Mouse (Mus musculus) kidney, postnatal 36 days (tissue): ENCODE measurements at regions not wholly inside any gene's neighbourhood (a gene's known extent, or its start where the extent isn't known, plus 50 kb on each side); places are given as distances from the start of the nearest gene placed in this dataset.
A peak's percentile ranks its signal among the peaks of the same experiment; 100 is the strongest.

Experiments used
- DNase-seq, 2 experiments: peaks; one replicate each; pipeline ENCODE4 v3.0.0; 2021 to 2022; ENCODE audit warnings: mixed read lengths in 2 of 2

GRCm38 (mm10) chr10:17008683-17009082 lies 714.3 kb upstream of the Cited2 start:
- no peak for DNase-seq

GRCm38 (mm10) chr10:17010047-17010446 lies 713.0 kb upstream of the Cited2 start:
- DNase-seq, result peak in 1 of 2 experiments; percentile 29

- DNase-seq, result no peak
Observed at GRCm38 (mm10) chr10:17011876-17012275, 711.1 kb upstream of the Cited2 start.

- DNase-seq, result peak in 1 of 2 experiments; percentile 28
Observed at GRCm38 (mm10) chr10:17012541-17012975, 710.5 kb upstream of the Cited2 start.

GRCm38 (mm10) chr10:17014826-17015225 lies 708.2 kb upstream of the Cited2 start:
- no peak for DNase-seq

- no peak for DNase-seq
Observed at GRCm38 (mm10) chr10:17016854-17017253, 706.2 kb upstream of the Cited2 start.

GRCm38 (mm10) chr10:17022216-17023158 lies 700.5 kb upstream of the Cited2 start:
- no peak for DNase-seq

GRCm38 (mm10) chr10:17023571-17024293 lies 699.3 kb upstream of the Cited2 start:
- no peak for DNase-seq

GRCm38 (mm10) chr10:17024294-17024665 lies 698.7 kb upstream of the Cited2 start:
- DNase-seq, result no peak

GRCm38 (mm10) chr10:17034892-17035775 lies 687.9 kb upstream of the Cited2 start:
- DNase-seq, result no peak

- no peak for DNase-seq
Observed at GRCm38 (mm10) chr10:17038259-17039043, 684.6 kb upstream of the Cited2 start.

- DNase-seq, result no peak
Observed at GRCm38 (mm10) chr10:17042090-17042489, 680.9 kb upstream of the Cited2 start.

- no peak for DNase-seq
Observed at GRCm38 (mm10) chr10:17042973-17043372, 680.0 kb upstream of the Cited2 start.

GRCm38 (mm10) chr10:17046765-17047164 lies 676.3 kb upstream of the Cited2 start:
- no peak for DNase-seq

- DNase-seq, result no peak
Observed at GRCm38 (mm10) chr10:17072906-17073305, 650.1 kb upstream of the Cited2 start.

GRCm38 (mm10) chr10:17074013-17074401 lies 649.0 kb upstream of the Cited2 start:
- DNase-seq, result no peak

- DNase-seq, result no peak
Observed at GRCm38 (mm10) chr10:17074402-17075027, 648.5 kb upstream of the Cited2 start.

GRCm38 (mm10) chr10:17075147-17075546 lies 647.9 kb upstream of the Cited2 start:
- no peak for DNase-seq

- peak in 1 of 2 experiments; percentile 13 for DNase-seq
Observed at GRCm38 (mm10) chr10:17075576-17075975, 647.4 kb upstream of the Cited2 start.

GRCm38 (mm10) chr10:17076186-17076585 lies 646.8 kb upstream of the Cited2 start:
- no peak for DNase-seq

GRCm38 (mm10) chr10:17077580-17077979 lies 645.4 kb upstream of the Cited2 start:
- DNase-seq, result no peak
